Mouse (Mus musculus) ES-E14 (cell line): ENCODE data around the gene Dnajc15.

Experiments used
- CHD2 ChIP-seq: IDR thresholded peaks from 2 replicates; pipeline ENCODE4 v1.6.1; 2014; ENCODE audit warnings: mild to moderate bottlenecking, low read depth, low read length, inconsistent platforms
- MAFK ChIP-seq: IDR thresholded peaks from 2 replicates; pipeline ENCODE4 v1.6.1; 2014; ENCODE audit warnings: mild to moderate bottlenecking, low read depth, low read length, inconsistent platforms; ENCODE audit not compliant: insufficient read depth
- ZNF384 ChIP-seq: IDR thresholded peaks from 2 replicates; pipeline ENCODE4 v1.6.1; 2012; ENCODE audit warnings: low read depth, low read length, inconsistent platforms

- no peak for TF ChIP-seq ZNF384
- TF ChIP-seq MAFK = no peak
- TF ChIP-seq CHD2 = no peak
Observed at GRCm38 (mm10) chr14:77849852-77850251, 25.1 kb downstream of the Dnajc15 start.
